Mouse (Mus musculus): ENCODE results near the gene Slc19a2.
A peak's percentile ranks its signal among the peaks of the same experiment; 100 is the strongest.
"Not testable (repeated sequence)": the region's sequence is repeated elsewhere in the genome, so short reads cannot be mapped to it uniquely, and the experiment has no call there.

The Slc19a2 gene

DNA sequence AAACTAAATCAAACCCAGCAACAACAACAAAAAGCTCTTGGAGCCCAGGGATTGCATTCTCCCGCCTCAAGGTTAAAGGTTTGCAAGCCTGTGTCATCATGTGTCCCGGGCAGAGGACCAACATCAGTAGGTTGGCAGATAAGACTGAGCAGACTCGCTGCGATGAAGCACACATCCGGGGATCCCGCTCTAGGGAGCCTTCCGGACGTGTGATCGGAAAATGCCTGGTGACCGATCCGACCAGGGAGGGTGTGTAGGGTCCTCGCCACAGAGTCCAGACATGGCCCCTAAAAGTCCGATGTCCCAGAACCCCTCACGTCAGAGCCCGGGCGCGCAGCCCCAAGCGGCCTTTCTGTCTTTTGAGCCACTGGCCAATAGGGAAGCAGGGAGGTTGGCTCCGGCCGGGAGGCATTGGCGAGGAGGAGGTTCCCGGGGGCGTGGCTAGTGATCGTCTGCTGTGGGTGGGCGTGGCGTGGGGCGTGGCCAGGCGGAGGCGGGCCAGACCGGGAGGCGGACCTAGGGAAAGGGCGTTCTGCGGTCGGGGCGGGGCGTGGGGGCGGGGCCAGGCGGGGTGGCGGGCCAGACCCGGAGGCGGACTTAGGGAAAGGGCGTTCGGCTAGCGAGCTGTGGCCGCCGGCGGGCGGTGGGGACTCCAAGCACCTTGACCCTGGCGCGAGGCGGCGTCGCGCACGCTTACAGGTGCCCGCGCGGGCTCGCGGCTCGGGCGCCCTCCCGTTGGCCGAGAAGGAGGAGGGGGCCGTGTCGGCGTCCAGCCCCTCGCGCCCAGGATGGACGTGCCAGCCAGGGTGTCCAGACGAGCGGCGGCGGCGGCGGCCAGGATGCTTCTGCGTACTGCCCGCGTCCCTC is at the start of gene Slc19a2:
Gene Slc19a2 (plus strand): TSS at position 582 of the 867 bp plus-strand sequence.
- DNase-seq, result peak; percentile 96 to 97

DNA sequence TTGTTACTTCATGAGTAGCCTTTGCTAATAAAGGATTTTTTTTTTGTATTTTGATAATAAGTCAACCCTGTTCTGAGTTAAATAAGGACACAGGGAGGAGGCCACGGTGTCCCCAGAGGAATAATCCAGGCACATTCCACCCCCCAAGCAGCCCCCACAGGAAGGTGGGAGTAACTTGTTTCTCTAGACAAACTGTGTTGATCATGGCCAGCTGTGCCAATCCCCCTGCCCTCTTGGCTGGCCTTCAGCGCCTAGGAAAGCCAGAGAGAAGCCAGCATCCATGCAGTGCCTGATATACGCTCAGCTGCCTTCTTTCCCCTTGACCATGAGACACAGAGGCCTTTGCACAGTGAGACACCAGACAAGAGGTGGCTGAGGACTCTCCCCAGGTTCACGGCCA is 49.3 kb upstream of the Slc19a2 start:
- no peak for DNase-seq

DNA sequence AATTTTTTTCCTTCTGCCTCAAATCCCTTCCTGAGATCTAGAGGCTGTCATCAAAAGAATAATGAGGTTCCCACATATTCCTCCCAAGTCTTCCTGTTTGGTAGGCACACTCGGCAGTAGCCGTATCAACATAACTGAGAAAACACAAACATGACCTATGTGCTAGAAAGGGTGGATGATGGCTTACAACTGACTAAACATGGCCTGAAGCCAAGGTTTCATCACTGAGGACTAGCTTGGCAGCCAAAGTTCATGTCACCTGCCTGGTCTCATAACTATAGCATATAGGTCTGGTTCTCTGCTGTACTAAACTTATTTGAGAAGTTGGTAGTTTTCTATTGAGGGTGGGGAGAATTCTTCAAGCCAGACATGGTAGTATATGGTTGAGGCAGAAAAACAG is 40.4 kb upstream of the Slc19a2 start:
- no peak for DNase-seq

DNA sequence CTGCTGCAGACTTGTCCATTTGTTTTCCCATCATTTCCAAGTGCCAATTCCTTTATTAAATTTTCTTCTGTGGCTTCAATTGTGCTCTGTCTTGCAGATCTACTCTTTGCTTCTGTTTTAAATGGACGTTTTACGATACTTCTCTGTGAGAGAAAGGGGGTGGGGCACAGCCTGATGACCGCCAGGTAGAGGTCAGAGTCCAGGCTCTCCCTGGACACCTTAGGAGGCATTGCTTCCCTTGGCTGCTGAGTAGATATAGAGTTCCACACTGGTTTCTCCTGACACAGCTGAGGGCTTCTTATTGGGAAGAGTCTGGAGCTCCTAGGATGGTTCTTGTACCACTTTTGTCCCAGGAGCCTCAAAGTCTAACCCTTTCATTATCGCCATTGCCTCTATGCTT is 37.9 kb upstream of the Slc19a2 start:
- DNase-seq, result no peak

DNA sequence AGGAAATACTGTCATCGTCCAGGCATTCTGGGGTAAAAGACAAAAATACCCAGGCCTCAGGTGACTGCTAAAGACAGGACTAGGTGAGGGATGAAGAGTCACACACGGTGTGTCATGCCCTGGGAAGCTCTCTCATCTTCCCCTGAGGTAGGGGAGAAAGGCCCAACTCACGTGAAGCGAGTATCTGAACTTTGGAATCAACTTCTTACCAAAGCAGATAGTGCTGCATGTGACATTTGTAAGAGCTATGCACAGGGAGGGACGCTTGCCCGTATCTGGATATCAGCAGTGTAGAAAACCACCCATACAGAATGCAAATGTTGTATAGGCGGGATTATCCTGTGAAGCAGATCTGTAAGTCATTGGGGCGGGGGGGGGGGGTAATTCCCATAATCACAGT is 36.2 kb upstream of the Slc19a2 start:
- DNase-seq, result no peak

DNA sequence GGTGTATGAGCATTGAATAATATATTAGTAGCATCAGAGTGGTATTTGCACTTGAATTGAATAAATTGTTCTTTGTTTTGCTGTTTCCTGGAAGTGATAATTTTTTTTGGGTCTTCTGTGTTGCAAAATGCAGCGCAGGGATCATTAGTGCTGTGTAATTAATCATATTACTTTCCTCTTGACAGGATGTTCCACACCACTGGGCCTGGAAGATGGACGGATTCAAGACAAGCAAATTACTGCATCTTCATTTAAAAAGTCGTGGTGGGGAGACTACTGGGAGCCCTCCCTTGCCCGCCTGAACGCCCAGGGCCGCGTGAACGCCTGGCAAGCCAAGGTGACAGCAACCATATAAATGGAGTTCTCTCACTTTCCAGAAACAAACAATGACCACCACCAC is 34.7 kb upstream of the Slc19a2 start:
- no peak for DNase-seq

DNA sequence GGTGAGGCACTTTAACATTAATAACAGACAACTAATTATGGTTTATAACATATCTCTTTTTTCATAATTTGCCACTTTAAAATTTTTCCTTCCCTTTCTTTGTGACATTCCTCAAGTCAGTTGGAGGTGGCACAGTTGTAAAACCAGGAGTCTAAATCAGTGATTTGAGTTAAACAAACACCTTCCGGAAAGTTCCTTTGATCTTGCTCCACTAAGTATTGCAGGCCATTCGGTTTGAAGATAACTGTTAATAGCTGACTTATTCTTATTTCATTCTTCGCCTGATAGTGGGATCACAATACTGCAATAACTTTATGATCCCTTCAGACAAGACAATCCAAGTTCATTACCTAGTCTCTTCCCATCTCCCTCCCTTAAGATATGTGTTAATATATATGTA is 33.7 kb upstream of the Slc19a2 start:
- no peak for DNase-seq

DNA sequence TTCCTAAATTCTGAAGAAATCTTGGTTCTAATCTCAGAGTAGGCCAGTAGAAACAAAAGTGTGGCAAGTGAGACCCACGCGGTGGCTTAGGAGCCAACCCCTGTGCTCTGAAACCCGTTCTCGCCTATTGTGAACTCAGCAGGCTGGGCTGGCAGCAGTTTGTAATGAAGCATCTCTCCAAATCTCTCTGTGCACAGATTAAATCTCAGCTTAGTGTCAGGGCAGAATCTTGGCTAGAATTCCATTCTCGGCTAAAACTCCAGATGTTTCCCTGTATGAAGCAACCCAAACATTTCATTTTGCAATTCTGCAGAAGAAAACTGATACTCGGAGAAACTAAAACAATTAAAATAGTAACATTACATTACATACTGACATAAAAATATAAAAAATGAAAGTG is 33.3 kb upstream of the Slc19a2 start:
- peak in 1 of 2 experiments; percentile 11 for DNase-seq

DNA sequence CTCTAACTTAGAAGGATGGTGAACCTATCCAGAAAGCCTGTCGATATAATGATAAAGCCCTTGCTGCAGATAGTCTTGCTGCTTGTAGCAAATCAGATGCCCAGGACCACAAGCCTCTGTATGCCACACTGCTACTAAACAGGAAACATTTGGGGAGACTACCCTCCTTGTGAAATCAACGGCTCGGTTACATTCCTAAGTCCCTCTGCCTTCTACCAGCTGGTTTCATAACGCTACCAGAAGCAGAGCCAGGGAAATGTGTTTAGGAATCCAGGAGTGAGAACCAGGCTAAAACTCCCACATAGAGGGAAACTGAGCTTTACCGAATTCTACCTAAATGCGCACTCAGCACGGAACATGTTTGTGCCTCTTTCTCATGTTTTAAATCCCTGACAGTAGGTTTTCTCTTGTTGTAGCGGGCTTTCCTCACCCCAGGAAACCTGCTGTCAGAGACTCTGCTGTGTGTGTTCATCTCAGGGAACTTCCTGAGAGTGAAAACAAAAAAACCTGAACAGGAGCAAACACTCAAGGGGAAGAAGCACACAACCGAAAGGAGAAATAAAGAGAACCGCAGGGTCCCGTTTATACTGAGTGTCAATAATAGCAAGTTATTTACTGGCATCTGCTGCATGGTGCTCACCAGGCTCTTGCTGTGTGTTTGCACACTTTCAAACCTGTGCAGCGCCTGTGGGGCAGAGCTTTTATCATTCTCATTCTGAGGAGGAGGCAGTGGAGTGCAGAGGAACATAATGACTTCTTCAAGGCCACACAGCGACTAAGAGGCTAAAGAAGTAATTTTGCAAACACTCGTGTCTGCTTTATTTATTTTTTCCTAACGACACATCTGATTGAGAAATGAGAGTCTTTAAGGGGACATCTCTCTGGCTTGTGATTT is 30.8 kb upstream of the Slc19a2 start:
- peak in 1 of 2 experiments; percentile 13 for DNase-seq

DNA sequence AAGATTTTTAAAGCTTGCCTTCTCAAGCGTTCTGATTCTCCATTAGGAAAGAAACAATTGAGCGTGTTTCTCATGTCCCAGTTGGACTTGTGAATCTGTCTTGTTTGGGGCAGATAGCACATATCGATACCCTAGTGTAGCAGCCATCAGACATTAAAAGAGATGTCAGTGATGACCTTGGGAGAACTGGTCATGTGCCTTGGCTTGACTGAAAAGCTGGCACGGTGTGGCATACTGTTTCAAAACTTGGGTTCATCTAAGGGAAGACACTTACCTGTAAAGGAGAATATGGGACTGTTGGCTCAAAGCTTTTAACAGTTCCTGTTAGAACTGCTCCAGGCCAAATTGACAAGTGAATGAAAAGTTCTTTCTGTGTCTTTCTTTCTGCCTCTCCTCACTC is 28.6 kb upstream of the Slc19a2 start:
- DNase-seq, result no peak

DNA sequence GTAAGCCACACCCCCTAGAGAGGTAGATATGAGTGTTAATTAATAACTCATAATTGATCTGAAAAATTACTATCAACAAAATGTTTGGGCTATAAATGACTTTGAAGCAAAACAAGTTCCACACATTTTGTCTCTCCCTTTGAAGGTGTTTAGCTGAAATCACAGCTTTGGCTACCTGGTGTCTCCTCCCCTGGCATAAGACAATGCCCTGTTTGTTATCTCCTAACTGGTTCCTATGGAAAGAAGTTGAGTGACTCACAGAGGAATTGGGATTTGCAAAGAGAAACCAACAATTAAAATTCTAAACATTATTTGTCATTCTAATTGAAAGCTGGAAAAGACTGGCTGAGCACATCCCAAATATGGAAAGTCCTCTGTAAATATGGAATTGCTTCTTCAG is 25.8 kb upstream of the Slc19a2 start:
- DNase-seq, result no peak

DNA sequence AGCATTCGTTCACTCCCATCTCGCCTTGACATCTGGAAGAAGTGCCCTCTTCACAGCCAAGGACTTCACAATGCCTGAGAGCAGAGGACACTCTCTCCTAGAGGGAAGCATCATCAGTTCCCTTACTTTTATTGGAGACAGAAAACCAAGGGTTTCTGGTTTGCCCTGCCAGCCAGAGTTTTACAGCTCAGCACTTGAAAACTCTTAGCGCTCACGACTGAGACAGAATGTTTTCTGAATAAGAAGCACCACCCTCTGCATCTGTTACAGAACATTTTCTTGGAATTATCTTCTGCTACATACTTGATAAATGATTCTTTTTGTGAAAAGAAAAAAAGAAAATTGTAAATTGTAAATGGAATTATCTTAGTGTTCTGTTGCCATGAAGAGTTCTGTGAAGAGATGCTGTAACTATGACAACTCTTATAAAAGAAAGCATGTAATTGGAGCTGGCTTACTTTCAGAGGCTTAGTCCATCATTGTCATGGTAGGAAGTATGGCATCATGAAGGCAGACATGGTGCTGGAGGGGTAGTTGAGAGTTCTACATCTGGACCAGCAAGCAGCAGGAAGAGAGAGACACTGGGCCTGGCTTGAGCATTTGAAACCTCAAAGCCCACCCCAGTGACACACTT is 16.8 kb upstream of the Slc19a2 start:
- not testable (repeated sequence) for DNase-seq

DNA sequence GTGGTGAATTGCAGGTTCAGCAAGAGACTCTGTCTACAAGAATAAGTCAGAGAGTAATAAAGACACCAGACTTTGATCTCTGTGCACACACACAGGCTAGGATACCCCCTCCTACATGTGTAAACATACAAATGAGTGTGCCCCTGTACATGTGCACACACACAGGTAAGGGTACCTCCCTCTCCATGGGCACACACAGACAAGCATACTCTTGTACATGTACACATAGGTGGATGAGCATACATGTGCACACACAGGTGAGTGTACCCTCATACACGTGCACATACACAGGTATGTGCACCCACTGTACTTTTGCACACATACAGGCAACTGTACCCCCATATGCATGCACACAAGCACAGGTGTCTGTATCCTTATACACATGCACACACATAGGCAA is 15.4 kb upstream of the Slc19a2 start:
- no peak for DNase-seq

DNA sequence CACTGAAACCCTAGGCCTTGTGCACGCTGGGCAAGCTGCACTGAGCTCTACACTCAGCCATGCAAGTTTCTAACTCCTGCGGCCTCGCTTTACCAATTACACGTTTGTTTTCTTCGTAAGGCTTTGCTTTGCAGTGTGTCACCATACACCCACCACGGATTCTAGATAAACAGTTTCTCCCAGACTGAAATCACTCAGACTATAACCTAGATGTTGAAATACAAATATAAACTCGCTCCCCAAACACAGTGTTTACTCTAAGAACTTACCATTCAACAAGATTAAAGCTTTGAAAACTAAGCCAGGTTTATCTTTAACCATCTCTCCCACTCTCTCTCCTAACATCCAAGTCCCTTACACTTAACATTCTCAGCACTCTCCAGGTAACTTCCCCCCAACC is 13.8 kb upstream of the Slc19a2 start:
- DNase-seq, result no peak

DNA sequence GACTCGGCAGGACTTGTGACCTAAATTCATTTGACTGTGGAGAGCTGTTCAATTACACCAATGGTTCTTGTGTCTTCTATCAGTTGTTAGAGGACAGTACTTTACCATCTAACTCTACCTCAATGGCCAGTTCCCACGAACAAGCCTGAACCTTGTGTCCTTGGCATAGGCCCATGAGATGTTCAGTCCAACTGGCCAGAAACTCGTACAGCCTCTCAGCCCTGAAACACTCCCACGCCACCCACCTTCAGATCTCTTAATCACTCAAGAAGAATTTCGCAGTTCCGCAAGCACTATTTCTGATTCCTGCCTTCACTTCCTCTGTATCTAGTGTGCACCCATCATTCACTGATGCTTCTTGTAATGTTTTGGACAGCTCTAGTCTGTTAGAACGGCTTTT is 12.8 kb upstream of the Slc19a2 start:
- DNase-seq, result peak; percentile 35 to 46

DNA sequence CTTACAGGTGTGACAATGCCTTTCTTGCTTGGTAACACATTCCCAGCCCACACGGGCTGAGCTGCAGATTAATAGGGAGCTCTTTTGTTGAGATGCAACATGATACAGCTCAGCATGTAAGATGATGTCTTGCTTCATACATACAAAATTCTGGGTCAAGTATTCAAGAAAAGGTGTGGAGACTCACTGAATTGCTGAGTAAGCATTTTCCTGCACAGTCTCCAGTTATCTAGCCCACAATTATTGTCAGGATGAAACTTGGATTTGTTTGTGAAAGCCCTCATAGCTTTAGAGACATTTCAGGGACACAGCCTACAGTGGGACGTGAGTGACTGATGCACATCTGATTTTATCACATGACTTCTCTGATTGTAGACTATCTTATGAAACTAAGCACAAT is 7.4 kb upstream of the Slc19a2 start:
- no peak for DNase-seq

DNA sequence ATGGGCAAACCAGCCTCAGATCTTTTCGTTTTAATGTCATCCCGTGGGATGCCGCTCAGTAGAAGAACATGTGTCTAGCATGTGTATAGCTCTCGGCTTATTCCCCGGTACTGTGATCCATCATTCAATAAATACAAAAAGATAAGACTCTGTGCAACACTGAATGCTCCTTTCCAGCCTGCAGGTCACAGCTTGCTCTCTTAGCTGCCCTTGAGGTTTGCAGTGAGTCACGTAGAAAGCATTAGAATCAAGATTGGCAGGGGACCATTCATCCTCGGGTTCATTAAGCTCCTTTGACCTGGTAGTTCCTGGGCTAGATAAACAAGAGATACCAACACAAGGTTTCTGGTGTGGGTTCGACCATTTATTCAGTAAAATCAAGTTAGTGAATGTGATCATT is 6.0 kb upstream of the Slc19a2 start:
- DNase-seq, result no peak

DNA sequence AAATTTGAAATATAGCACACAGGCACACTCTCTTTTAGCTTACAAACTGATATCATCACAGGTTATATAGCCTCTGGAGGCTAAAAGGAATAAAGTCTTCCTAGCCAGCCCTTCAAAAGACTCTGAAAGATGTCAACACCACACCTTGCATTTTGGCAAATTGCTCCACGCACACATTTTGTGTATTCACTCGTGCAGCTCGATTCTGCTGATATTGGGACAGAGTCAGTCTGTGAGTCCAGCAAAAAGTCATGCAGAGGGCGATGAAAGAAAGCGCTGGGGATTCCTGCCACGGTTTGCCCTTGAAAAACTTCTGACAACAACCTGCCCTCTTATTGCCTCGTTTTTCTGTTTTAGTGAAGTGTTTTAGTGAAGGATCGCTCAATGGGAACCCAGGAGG is 1.4 kb upstream of the Slc19a2 start:
- DNase-seq, result no peak

DNA sequence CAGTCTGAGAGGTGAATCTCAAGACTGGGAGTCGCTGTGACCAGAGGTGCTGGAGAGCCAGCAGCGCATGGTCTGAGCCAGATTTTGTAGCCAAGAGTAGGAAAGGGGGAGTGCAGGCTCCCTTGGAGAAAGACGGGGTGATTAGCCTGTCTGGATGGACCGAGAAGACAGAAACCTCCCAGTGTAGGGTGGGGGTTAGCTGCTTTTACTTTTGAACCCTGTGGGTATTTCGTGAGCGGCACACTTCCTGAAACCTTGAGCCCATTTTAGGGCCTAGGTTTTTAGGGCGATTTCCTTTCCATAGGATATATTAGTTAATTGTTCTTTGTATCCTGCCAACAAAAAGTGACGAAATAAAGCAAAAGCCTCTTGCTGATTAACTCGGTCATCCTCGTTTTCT is 875 bp upstream of the Slc19a2 start:
- DNase-seq, result peak in 1 of 2 experiments; percentile 8

DNA sequence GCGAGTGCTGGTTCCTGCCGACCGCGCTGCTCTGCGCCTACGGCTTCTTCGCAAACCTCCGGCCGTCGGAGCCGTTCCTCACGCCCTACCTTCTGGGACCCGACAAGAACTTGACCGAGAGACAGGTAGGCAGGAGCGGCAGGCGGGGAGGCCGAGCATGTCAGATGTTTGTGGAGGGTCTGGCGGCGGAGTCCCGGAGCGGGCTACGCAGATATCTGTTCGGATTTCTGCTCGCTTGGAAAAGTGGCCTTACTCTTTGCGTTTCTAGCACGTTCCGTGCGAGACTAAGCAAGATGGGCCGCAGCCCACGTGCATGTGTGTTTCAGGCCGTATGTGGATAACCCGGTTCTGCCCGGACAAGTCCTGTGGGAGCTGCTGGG is 476 bp downstream of the Slc19a2 start:
- DNase-seq, result no peak

DNA sequence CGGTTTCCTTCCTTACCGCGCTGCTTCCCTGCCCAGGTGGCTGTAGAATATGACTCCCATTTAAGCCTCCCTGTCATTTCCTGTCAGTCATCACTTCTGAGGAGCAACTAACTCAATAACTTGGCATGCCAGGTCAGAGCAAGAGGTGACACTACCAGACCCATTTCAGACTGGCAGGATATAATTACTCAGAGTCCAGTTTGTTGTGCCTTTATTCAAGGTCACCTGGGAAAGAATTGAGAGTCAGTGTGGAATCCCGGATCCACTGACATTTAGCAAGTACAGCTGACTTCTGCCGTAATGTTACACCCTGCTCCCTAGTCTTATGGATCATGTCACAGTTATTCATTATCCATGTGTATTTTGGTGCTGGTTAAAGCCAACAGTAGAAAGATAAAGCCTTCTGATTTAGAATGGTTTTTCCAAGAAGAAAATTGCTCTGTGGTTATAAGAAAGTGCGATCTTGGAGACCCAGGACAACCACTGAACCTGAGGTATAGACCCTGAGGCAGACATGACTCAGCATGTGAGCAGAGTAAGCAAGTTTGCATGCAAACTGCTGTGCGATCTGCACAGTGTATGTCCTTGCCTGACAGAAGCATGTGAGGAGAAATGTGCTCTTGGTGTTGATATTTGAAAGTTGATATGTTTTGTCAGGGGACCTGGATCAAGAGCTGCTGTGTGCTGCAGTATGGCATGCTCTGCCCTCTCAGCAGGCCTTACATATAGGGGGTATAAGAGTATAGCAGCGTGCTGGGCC is 1.7 kb downstream of the Slc19a2 start:
- DNase-seq, result no peak

DNA sequence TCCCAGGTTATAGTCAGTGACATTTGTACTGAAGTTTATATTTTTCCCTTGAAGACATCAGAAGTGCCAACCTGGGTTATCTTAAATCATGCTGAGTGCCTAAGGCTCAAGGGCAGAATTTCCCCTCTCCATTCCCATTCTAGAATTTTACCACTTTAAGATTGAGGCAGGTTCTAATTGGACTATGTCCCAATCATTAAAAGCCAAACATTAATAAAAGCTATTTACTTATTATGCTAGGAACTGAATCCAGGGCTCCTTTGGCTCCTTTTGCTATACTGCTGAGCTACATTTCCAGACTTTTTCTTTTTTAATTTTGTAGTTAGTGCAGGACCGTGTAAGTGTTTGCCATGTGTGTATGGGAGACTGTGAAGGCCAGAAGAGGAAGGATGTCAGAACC is 2.6 kb downstream of the Slc19a2 start:
- DNase-seq, result no peak

DNA sequence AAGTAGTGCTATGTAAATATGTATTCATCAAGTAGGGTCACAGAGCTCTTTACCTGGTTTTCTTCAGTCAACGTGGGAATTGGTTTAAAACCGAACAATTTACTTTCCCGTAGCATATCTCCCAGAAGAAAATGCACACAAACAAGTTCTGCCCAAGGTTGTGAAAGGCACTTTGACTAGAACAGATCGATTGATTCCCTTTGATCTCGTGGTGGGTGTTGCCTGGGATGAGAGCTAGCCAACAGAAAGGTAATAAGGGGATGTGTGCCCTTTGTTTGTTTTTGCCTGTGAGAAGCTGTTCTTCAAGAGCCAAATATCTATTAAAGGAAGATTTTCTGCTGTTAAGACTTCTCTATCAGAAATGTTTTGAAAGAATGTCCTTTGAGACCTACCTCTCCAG is 3.7 kb downstream of the Slc19a2 start:
- DNase-seq, result no peak
